Mouse (Mus musculus) kidney, adult 2 months (tissue): Measurements from ENCODE around the gene Tbxa2r. TPM values are rescaled to one million over a fixed set of nuclear protein-coding genes. Genes with fewer than 3 reads are reported as not detected.
A peak's percentile ranks its signal among the peaks of the same experiment; 100 is the strongest.

Source experiments
- DNase-seq: peaks from one replicate; pipeline ENCODE4 v3.0.0; 2021
- H3K27ac ChIP-seq: fragments of 200-500 bp; 2 replicates; pipeline ENCODE4 v1.5.1; 2012; ENCODE audit warnings: low read depth, low read length, control low read depth, inconsistent platforms; ENCODE audit not compliant: insufficient read depth
- H3K27me3 ChIP-seq: fragments of 200-500 bp; replicated peaks from 2 replicates; pipeline ENCODE4 v1.6.1; 2012; ENCODE audit warnings: mild to moderate bottlenecking, moderate library complexity, low read length, inconsistent platforms; ENCODE audit not compliant: control insufficient read depth, insufficient read depth
- H3K36me3 ChIP-seq: fragments of 200-500 bp; 2 replicates; pipeline ENCODE4 v1.6.1; 2012; ENCODE audit warnings: mild to moderate bottlenecking, moderate library complexity, low read length, inconsistent platforms; ENCODE audit not compliant: control insufficient read depth, insufficient read depth
- H3K4me1 ChIP-seq: fragments of 200-500 bp; 2 replicates; pipeline ENCODE4 v1.6.1; 2011; ENCODE audit warnings: low read length; ENCODE audit not compliant: control insufficient read depth, insufficient read depth
- H3K4me3 ChIP-seq: fragments of 200-500 bp; 2 replicates; pipeline ENCODE4 v1.5.1; 2011; ENCODE audit warnings: mild to moderate bottlenecking, low read depth, low read length, control low read depth; ENCODE audit not compliant: insufficient read depth
- CTCF ChIP-seq: fragments of 200-500 bp; conservative IDR thresholded peaks from 2 replicates; pipeline ENCODE4 v1.5.1; 2011; ENCODE audit warnings: low read depth, mild to moderate bottlenecking, control low read depth, low read length, moderate library complexity, mixed read lengths; ENCODE audit not compliant: insufficient read depth, insufficient read length
- POLR2A ChIP-seq: fragments of 200-500 bp; IDR thresholded peaks from one replicate; pipeline ENCODE4 v1.6.1; 2011; ENCODE audit warnings: low read depth, low read length, control low read depth
- WGBS: fragments of 180-500 bp; shearing (Covaris S2); methylation state at CpG from one replicate; pipeline ENCODE4 v1.1.7; 2018; 5-methylcytosine and 5-hydroxymethylcytosine counted together
- polyA plus RNA-seq: library from polyadenylated mRNA; depleted of rRNA; stranded (reverse); fragments of >200 nt; gene quantifications from 2 replicates; pipeline ENCODE4 v1.2.3, GENCODE M21; 2012

Tbxa2r gene
- polyA plus RNA-seq, 1 experiment, result 16.6 TPM

- 37% methylated on average over 6 of the region's 6 CpGs for WGBS
- Histone ChIP-seq H3K4me3 (no peak overlapping the region), H3K36me3 (no peaks in the 10 kb centered on the region), H3K27me3 (no peaks in the 10 kb centered on the region), H3K4me1 (peaks cover 16% of the 10 kb centered on the region; the same call in 1 of the 2 replicates), H3K27ac (no peak overlapping the region)
- TF ChIP-seq CTCF, result no peak
- TF ChIP-seq POLR2A, result no peak
- DNase-seq, result no peak
Observed at GRCm38 (mm10) chr10:81376561-81377361, 48.2 kb downstream of the Tbxa2r start.

GRCm38 (mm10) chr10:81377362-81377664 is 48.8 kb downstream of the Tbxa2r start:
- Histone ChIP-seq H3K27me3 (no peaks in the 10 kb centered on the region), H3K4me1 (peaks cover 16% of the 10 kb centered on the region; the same call in 1 of the 2 replicates), H3K36me3 (no peaks in the 10 kb centered on the region), H3K27ac (no peak overlapping the region), H3K4me3 (peak overlapping the region; percentile 79)
- no peak for DNase-seq
- TF ChIP-seq CTCF, result no peak
- no peak for TF ChIP-seq POLR2A
- 37% methylated on average over 2 of the region's 2 CpGs for WGBS

GRCm38 (mm10) chr10:81377793-81378552 is 49.4 kb downstream of the Tbxa2r start, which contains the start of gene Fzr1:
TSS of gene Fzr1 (minus strand) at chr10:81378516.
- H3K27me3 ChIP-seq, result no peaks in the 10 kb centered on the region
- no peak for DNase-seq
- WGBS, result 1% methylated on average over 51 of the region's 59 CpGs
- H3K27ac ChIP-seq, result peak within 1 kb of the TSS; percentile 26
- no peaks in the 10 kb centered on the region for H3K36me3 ChIP-seq
- no peak for TF ChIP-seq CTCF
- peak; percentile 25 for TF ChIP-seq POLR2A
- peak within 1 kb of the TSS; percentile 79 for H3K4me3 ChIP-seq
- peaks cover 16% of the 10 kb centered on the region; the same call in 1 of the 2 replicates for H3K4me1 ChIP-seq

GRCm38 (mm10) chr10:81378553-81379182 is 50.1 kb downstream of the Tbxa2r start:
- under 1% methylated on average over 46 of the region's 46 CpGs for WGBS
- peak; percentile 100 for DNase-seq
- H3K27ac ChIP-seq, result no peak overlapping the region; the same call in 1 of the 2 replicates

GRCm38 (mm10) chr10:81379183-81379553 is 50.6 kb downstream of the Tbxa2r start:
- H3K4me1 ChIP-seq, result peaks cover 16% of the 10 kb centered on the region; the same call in 1 of the 2 replicates
- TF ChIP-seq CTCF, result no peak
- TF ChIP-seq POLR2A, result no peak
- no peak overlapping the region for H3K27ac ChIP-seq
- no peaks in the 10 kb centered on the region for H3K36me3 ChIP-seq
- H3K4me3 ChIP-seq, result peak overlapping the region; percentile 49; the same call in 1 of the 2 replicates
- 57% methylated on average over 3 of the region's 3 CpGs for WGBS
- DNase-seq, result no peak
- H3K27me3 ChIP-seq, result no peaks in the 10 kb centered on the region

More at GRCm38 (mm10) chr10:81378553-81379182, 50.1 kb downstream of the Tbxa2r start:
- Histone ChIP-seq H3K4me3 (peak overlapping the region; percentile 49), H3K4me1 (peaks cover 16% of the 10 kb centered on the region; the same call in 1 of the 2 replicates), H3K27me3 (no peaks in the 10 kb centered on the region), H3K36me3 (no peaks in the 10 kb centered on the region)
- no peak for TF ChIP-seq POLR2A
- TF ChIP-seq CTCF, result no peak

GRCm38 (mm10) chr10:81379809-81380378 is 51.4 kb downstream of the Tbxa2r start:
- peaks cover 17% of the 10 kb centered on the region; the same call in 1 of the 2 replicates for H3K4me1 ChIP-seq
- H3K36me3 ChIP-seq, result no peaks in the 10 kb centered on the region
- no peak for TF ChIP-seq POLR2A
- no peak for TF ChIP-seq CTCF
- no peaks in the 10 kb centered on the region for H3K27me3 ChIP-seq
- no peak for DNase-seq
- H3K27ac ChIP-seq, result no peak overlapping the region
- H3K4me3 ChIP-seq, result no peak overlapping the region
- 85% methylated on average over 6 of the region's 6 CpGs for WGBS
